Mouse (Mus musculus): ENCODE measurements around the gene Frmd4a.

Gene Frmd4a

GRCm38 (mm10) chr2:4389330-4389729 lies 371.8 kb downstream of the Frmd4a start:
- no peak for TF ChIP-seq NANOG (IDR thresholded peaks at IDR 0.05; ENCODE audit: borderline replicate concordance, low read length)
- TF ChIP-seq CTCF (conservative IDR thresholded peaks at IDR 0.05; ENCODE audit: low read length): no peak
- no peak for TF ChIP-seq POU5F1 (IDR thresholded peaks at IDR 0.05; ENCODE audit: borderline replicate concordance, low read length)
- H3K27me3 ChIP-seq (ENCODE audit: insufficient read depth, low read length): no peaks in the 10 kb centered on the region; the same call in 1 of the 2 replicates
- peaks cover 7% of the 10 kb centered on the region; the same call in 1 of the 2 replicates for H3K4me1 ChIP-seq (replicated peaks; ENCODE audit: low read depth, low read length)
- H3K4me3 ChIP-seq (replicated peaks; ENCODE audit: low read length): no peak overlapping the region
- H3K36me3 ChIP-seq (ENCODE audit: insufficient read depth, low read length): no peaks in the 10 kb centered on the region
- peaks cover 5% of the 10 kb centered on the region; the same call in 1 of the 2 replicates for H3K9me3 ChIP-seq (ENCODE audit: low read length)

DNA sequence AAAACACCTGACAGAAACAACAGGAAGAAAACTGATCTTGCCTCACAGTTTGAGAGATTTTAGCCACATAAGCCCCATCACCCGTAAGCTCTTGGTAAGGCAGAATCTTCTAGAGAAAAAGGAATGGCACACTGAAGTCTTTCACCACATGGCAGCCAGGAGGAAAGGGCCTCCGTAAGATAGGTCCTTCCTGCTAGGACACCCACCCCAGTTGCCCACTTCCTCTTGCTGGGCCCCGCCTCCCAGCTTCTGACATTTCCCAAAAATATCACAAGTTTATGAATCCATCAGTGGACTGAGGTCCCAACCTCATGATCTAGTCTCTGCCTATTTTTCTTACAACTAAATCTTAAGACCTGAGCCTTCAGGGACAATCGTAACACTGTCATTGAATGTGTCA lies 373.6 kb downstream of the Frmd4a start:
- no peaks in the 10 kb centered on the region for H3K36me3 ChIP-seq (ENCODE audit: insufficient read depth, low read length)
- TF ChIP-seq CTCF (conservative IDR thresholded peaks at IDR 0.05; ENCODE audit: low read length) (no peak), NANOG (IDR thresholded peaks at IDR 0.05; ENCODE audit: borderline replicate concordance, low read length) (no peak), POU5F1 (IDR thresholded peaks at IDR 0.05; ENCODE audit: borderline replicate concordance, low read length) (no peak)
- H3K4me1 ChIP-seq (replicated peaks; ENCODE audit: low read depth, low read length): peaks cover 7% of the 10 kb centered on the region; the same call in 1 of the 2 replicates
- H3K27me3 ChIP-seq (ENCODE audit: insufficient read depth, low read length): no peaks in the 10 kb centered on the region; the same call in 1 of the 2 replicates
- peaks cover 5% of the 10 kb centered on the region; the same call in 1 of the 2 replicates for H3K9me3 ChIP-seq (ENCODE audit: low read length)
- no peak overlapping the region for H3K4me3 ChIP-seq (replicated peaks; ENCODE audit: low read length)

DNA sequence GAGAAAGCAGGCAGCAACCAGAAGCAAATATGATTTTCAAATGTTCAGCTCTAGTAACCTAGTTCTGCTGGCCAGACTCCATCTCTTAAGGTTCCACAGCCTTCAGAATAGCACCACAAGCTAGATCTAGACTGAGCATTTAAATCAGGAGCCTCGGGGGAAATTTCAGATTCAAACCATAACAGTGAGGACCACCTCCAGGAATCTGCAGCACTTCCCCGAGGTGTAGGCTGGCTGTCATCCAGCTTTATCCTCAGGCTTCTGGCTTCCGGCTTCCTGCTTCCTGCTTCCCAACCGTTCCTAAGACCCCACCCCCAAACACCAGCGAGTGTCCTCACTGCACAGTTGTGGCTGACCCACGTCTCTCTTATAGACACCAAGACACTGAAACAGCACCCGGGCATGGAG lies 374.2 kb downstream of the Frmd4a start:
- no peaks in the 10 kb centered on the region for H3K36me3 ChIP-seq (ENCODE audit: insufficient read depth, low read length)
- peaks cover 7% of the 10 kb centered on the region; the same call in 1 of the 2 replicates for H3K4me1 ChIP-seq (replicated peaks; ENCODE audit: low read depth, low read length)
- H3K4me3 ChIP-seq (replicated peaks; ENCODE audit: low read length): no peak overlapping the region
- H3K27me3 ChIP-seq (ENCODE audit: insufficient read depth, low read length): no peaks in the 10 kb centered on the region; the same call in 1 of the 2 replicates
- peaks cover 5% of the 10 kb centered on the region; the same call in 1 of the 2 replicates for H3K9me3 ChIP-seq (ENCODE audit: low read length)
- TF ChIP-seq POU5F1 (IDR thresholded peaks at IDR 0.05; ENCODE audit: borderline replicate concordance, low read length) (no peak), NANOG (IDR thresholded peaks at IDR 0.05; ENCODE audit: borderline replicate concordance, low read length) (no peak), CTCF (conservative IDR thresholded peaks at IDR 0.05; ENCODE audit: low read length) (no peak)

DNA sequence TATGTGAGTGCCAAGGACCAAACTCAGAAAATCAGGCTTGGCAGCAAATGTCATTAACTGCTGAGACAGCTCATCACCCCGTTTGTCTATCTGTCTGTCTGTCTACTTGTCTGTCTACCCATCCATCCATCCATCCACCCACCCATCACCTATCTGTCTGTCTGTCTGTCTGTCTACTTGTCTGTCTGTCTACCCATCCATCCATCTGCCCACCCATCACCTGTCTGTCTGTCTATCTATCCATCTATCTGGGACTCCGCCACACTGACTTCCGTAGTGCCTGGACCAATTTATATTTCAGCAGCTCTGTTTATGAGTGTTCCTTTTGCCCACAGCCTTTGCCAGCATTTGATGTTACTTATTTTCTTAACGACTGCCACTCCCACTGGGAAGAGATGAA lies 375.5 kb downstream of the Frmd4a start:
- TF ChIP-seq NANOG (IDR thresholded peaks at IDR 0.05; ENCODE audit: borderline replicate concordance, low read length): no peak
- TF ChIP-seq CTCF (conservative IDR thresholded peaks at IDR 0.05; ENCODE audit: low read length): no peak
- TF ChIP-seq POU5F1 (IDR thresholded peaks at IDR 0.05; ENCODE audit: borderline replicate concordance, low read length): no peak
- peaks cover 7% of the 10 kb centered on the region; the same call in 1 of the 2 replicates for H3K4me1 ChIP-seq (replicated peaks; ENCODE audit: low read depth, low read length)
- no peak overlapping the region for H3K4me3 ChIP-seq (replicated peaks; ENCODE audit: low read length)
- H3K9me3 ChIP-seq (ENCODE audit: low read length): peaks cover 7% of the 10 kb centered on the region; the same call in 1 of the 2 replicates
- peaks cover 11% of the 10 kb centered on the region for H3K27me3 ChIP-seq (ENCODE audit: insufficient read depth, low read length)
- no peaks in the 10 kb centered on the region for H3K36me3 ChIP-seq (ENCODE audit: insufficient read depth, low read length)

GRCm38 (mm10) chr2:4394641-4395040 lies 377.1 kb downstream of the Frmd4a start:
- H3K4me3 ChIP-seq (replicated peaks; ENCODE audit: low read length): no peak overlapping the region
- no peaks in the 10 kb centered on the region for H3K36me3 ChIP-seq (ENCODE audit: insufficient read depth, low read length)
- peaks cover 22% of the 10 kb centered on the region for H3K27me3 ChIP-seq (ENCODE audit: insufficient read depth, low read length)
- TF ChIP-seq CTCF (conservative IDR thresholded peaks at IDR 0.05; ENCODE audit: low read length) (no peak), POU5F1 (IDR thresholded peaks at IDR 0.05; ENCODE audit: borderline replicate concordance, low read length) (no peak), NANOG (IDR thresholded peaks at IDR 0.05; ENCODE audit: borderline replicate concordance, low read length) (no peak)
- peaks cover 3% of the 10 kb centered on the region; the same call in 1 of the 2 replicates for H3K4me1 ChIP-seq (replicated peaks; ENCODE audit: low read depth, low read length)
- H3K9me3 ChIP-seq (ENCODE audit: low read length): peaks cover 7% of the 10 kb centered on the region; the same call in 1 of the 2 replicates

- Histone ChIP-seq H3K27me3 (ENCODE audit: insufficient read depth, low read length) (peaks cover 69% of the 10 kb centered on the region), H3K4me1 (replicated peaks; ENCODE audit: low read depth, low read length) (peaks cover 23% of the 10 kb centered on the region)
- TF ChIP-seq CTCF (conservative IDR thresholded peaks at IDR 0.05; ENCODE audit: low read length) (no peak), NANOG (IDR thresholded peaks at IDR 0.05; ENCODE audit: borderline replicate concordance, low read length) (no peak), POU5F1 (IDR thresholded peaks at IDR 0.05; ENCODE audit: borderline replicate concordance, low read length) (no peak)
Observed at GRCm38 (mm10) chr2:4399721-4400120, 382.2 kb downstream of the Frmd4a start.

GRCm38 (mm10) chr2:4400771-4401596 lies 383.5 kb downstream of the Frmd4a start:
- Histone ChIP-seq H3K4me3 (replicated peaks; ENCODE audit: low read length) (peak overlapping the region; percentile 81), H3K9me3 (ENCODE audit: low read length) (peaks cover 2% of the 10 kb centered on the region; the same call in 1 of the 2 replicates), H3K36me3 (ENCODE audit: insufficient read depth, low read length) (no peaks in the 10 kb centered on the region), H3K4me1 (replicated peaks; ENCODE audit: low read depth, low read length) (peaks cover 23% of the 10 kb centered on the region), H3K27me3 (ENCODE audit: insufficient read depth, low read length) (peaks cover 81% of the 10 kb centered on the region)
- TF ChIP-seq POU5F1 (IDR thresholded peaks at IDR 0.05; ENCODE audit: borderline replicate concordance, low read length) (no peak), NANOG (IDR thresholded peaks at IDR 0.05; ENCODE audit: borderline replicate concordance, low read length) (no peak), CTCF (conservative IDR thresholded peaks at IDR 0.05; ENCODE audit: low read length) (no peak)

More at GRCm38 (mm10) chr2:4399721-4400120, 382.2 kb downstream of the Frmd4a start:
- Histone ChIP-seq H3K36me3 (ENCODE audit: insufficient read depth, low read length) (no peaks in the 10 kb centered on the region), H3K4me3 (replicated peaks; ENCODE audit: low read length) (no peak overlapping the region), H3K9me3 (ENCODE audit: low read length) (peaks cover 2% of the 10 kb centered on the region; the same call in 1 of the 2 replicates)
